Mouse (Mus musculus): ENCODE measurements around the gene Gng2.
"Not testable (repeated sequence)": the region's sequence is repeated elsewhere in the genome, so short reads cannot be mapped to it uniquely, and the experiment has no call there.

Gng2 gene

GRCm38 (mm10) chr14:19935084-19935483 is 42.3 kb downstream of the Gng2 start:
- no peak for DNase-seq (ENCODE audit: low spot score)

- no peak for DNase-seq (ENCODE audit: low spot score)
Measured at GRCm38 (mm10) chr14:19933314-19933713, 44.1 kb downstream of the Gng2 start.

GRCm38 (mm10) chr14:19927879-19928278 is 49.5 kb downstream of the Gng2 start:
- no peak for DNase-seq (ENCODE audit: low spot score)

GRCm38 (mm10) chr14:19927156-19927555 is 50.3 kb downstream of the Gng2 start:
- no peak for DNase-seq (ENCODE audit: low spot score)

GRCm38 (mm10) chr14:19926312-19926711 is 51.1 kb downstream of the Gng2 start:
- no peak for DNase-seq (ENCODE audit: low spot score)

GRCm38 (mm10) chr14:19925157-19925556 is 52.3 kb downstream of the Gng2 start:
- no peak for DNase-seq (ENCODE audit: low spot score)

GRCm38 (mm10) chr14:19924086-19924485 is 53.3 kb downstream of the Gng2 start:
- DNase-seq (ENCODE audit: low spot score), result no peak

- no peak for DNase-seq (ENCODE audit: low spot score)
Measured at GRCm38 (mm10) chr14:19920254-19920691, 57.2 kb downstream of the Gng2 start.

- DNase-seq (ENCODE audit: low spot score), result no peak
Measured at GRCm38 (mm10) chr14:19919789-19920188, 57.6 kb downstream of the Gng2 start.

GRCm38 (mm10) chr14:19917534-19917933 is 59.9 kb downstream of the Gng2 start:
- no peak for DNase-seq (ENCODE audit: low spot score)

GRCm38 (mm10) chr14:19916315-19916714 is 61.1 kb downstream of the Gng2 start:
- no peak for DNase-seq (ENCODE audit: low spot score)

GRCm38 (mm10) chr14:19912891-19913290 is 64.5 kb downstream of the Gng2 start:
- DNase-seq (ENCODE audit: low spot score), result no peak

- DNase-seq (ENCODE audit: low spot score), result no peak
Measured at GRCm38 (mm10) chr14:19905615-19906014, 71.8 kb downstream of the Gng2 start.

- no peak for DNase-seq (ENCODE audit: low spot score)
Measured at GRCm38 (mm10) chr14:19904821-19905220, 72.6 kb downstream of the Gng2 start.

- DNase-seq (ENCODE audit: low spot score), result no peak
Measured at GRCm38 (mm10) chr14:19904031-19904430, 73.4 kb downstream of the Gng2 start.

- DNase-seq (ENCODE audit: low spot score), result no peak
Measured at GRCm38 (mm10) chr14:19900492-19900891, 76.9 kb downstream of the Gng2 start.

- no peak for DNase-seq (ENCODE audit: low spot score)
Measured at GRCm38 (mm10) chr14:19887569-19887968, 89.9 kb downstream of the Gng2 start.

GRCm38 (mm10) chr14:19884431-19884830 is 93.0 kb downstream of the Gng2 start:
- not testable (repeated sequence) for DNase-seq (ENCODE audit: low spot score)

- DNase-seq (ENCODE audit: low spot score), result no peak
Measured at GRCm38 (mm10) chr14:19874201-19874807, 103.1 kb downstream of the Gng2 start.

- no peak for DNase-seq (ENCODE audit: low spot score)
Measured at GRCm38 (mm10) chr14:19867286-19867935, 110.0 kb downstream of the Gng2 start.

- not testable (repeated sequence) for DNase-seq (ENCODE audit: low spot score)
Measured at GRCm38 (mm10) chr14:19865121-19865520, 112.3 kb downstream of the Gng2 start.

- no peak for DNase-seq (ENCODE audit: low spot score)
Measured at GRCm38 (mm10) chr14:19861311-19862080, 115.9 kb downstream of the Gng2 start.

- DNase-seq (ENCODE audit: low spot score), result no peak
Measured at GRCm38 (mm10) chr14:19860281-19860680, 117.1 kb downstream of the Gng2 start.

All from retina, embryonic 14.5 days (tissue).